Mouse (Mus musculus) bone marrow macrophage, adult 2 months (primary cell): Measurements from ENCODE around the gene Caprin2. TPM values are rescaled to one million over a fixed set of nuclear protein-coding genes. Genes with fewer than 3 reads are reported as not detected.

ENCODE experiments used
- H3K27ac ChIP-seq: 2 replicates; pipeline ENCODE4 v1.5.1; 2012; ENCODE audit warnings: low read depth, low read length; ENCODE audit not compliant: insufficient read depth
- H3K4me1 ChIP-seq: 2 replicates; pipeline ENCODE4 v1.6.1; 2012; ENCODE audit warnings: low read length; ENCODE audit not compliant: control insufficient read depth, insufficient read depth
- H3K4me3 ChIP-seq: 2 replicates; pipeline ENCODE4 v1.5.1; 2012; ENCODE audit warnings: mild to moderate bottlenecking, low read length, moderate library complexity; ENCODE audit not compliant: insufficient read depth
- CTCF ChIP-seq: IDR thresholded peaks from 2 replicates; pipeline ENCODE4 v1.5.1; 2012; ENCODE audit warnings: low read depth, mild to moderate bottlenecking, low read length, moderate library complexity
- POLR2A ChIP-seq: IDR thresholded peaks from 2 replicates; pipeline ENCODE4 v1.6.1; 2012; ENCODE audit warnings: mild to moderate bottlenecking, low read depth, low read length, borderline replicate concordance
- polyA plus RNA-seq: library from polyadenylated mRNA; stranded (reverse); fragments of >200 nt; gene quantifications from 2 replicates; pipeline ENCODE4 v1.2.4, GENCODE M21; 2012; ENCODE audit not compliant: missing spikeins, insufficient read depth, insufficient read length

Caprin2 gene
- polyA plus RNA-seq, 1 experiment = 8.3 TPM

DNA sequence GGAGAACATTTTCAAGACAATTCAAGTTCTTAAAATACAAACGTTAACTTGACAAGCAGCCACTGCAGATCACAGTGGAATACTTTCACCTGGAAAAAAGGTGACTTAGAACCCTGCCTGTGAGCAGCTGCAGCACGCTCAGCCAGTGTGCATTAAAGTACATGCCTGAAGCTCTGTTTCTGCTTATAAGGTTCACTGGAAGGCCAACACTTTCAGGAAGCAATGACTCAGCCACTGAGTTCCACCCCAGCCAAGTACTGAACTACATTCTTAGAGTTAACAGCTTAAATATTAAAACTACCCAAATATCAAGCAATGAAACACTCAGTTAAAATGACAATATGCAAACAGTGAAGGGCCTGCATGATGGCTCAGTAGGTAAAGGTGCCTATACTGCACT is 84.9 kb downstream of the Caprin2 start:
- Histone ChIP-seq H3K4me1 (peaks cover 2% of the 10 kb centered on the region; the same call in 1 of the 2 replicates), H3K4me3 (no peak overlapping the region), H3K27ac (no peak overlapping the region)
- TF ChIP-seq CTCF (no peak), POLR2A (no peak)

DNA sequence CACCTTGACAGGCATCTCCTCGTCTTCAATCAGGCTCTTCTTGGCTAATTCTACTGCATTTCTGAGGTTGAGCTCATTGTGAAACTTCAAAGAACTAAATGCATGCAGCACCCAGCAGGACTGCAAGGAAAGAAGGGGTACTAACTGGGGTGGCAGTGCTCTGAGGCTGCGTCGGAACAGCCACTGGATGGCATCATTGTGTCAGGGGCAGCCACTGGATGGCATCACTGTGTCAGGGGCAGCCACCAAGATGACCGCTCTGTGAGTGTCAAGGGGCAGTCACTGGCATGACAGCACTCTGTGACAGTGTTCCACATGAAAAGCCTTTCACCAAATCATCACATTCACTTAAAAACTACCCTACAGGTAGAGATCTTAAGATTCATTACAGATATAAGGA is 96.3 kb downstream of the Caprin2 start:
- TF ChIP-seq CTCF (no peak), POLR2A (no peak)
- no peak overlapping the region for H3K4me3 ChIP-seq
- no peaks in the 10 kb centered on the region for H3K4me1 ChIP-seq
- H3K27ac ChIP-seq = no peak overlapping the region

GRCm38 (mm10) chr6:148795145-148795544 is 100.9 kb downstream of the Caprin2 start:
- Histone ChIP-seq H3K4me1 (no peaks in the 10 kb centered on the region), H3K4me3 (no peak overlapping the region), H3K27ac (no peak overlapping the region)
- TF ChIP-seq POLR2A = no peak

Other genes starting within 250 kb of the Caprin2 start
- gene Ipo8, start 64.8 kb downstream of the Caprin2 start, polyA plus RNA-seq = 24.5 and 26.3 TPM in 2 replicates
- 10.2 and 10.9 TPM in 2 replicates for gene Sinhcaf, start 50.2 kb upstream of the Caprin2 start, polyA plus RNA-seq
- gene Dennd5b, start 205.4 kb upstream of the Caprin2 start, polyA plus RNA-seq = 0.19 and 0.87 TPM in 2 replicates
- gene Gm10203, start 233.9 kb upstream of the Caprin2 start, polyA plus RNA-seq = not detected in 2 replicates
- 5.8 and 9.0 TPM in 2 replicates for gene Etfbkmt, start 243.6 kb upstream of the Caprin2 start, polyA plus RNA-seq